In genomic region chr12:85092214-85092613, GRCm38 (mm10) we compare ENCODE assay signal across 7 mouse cellular contexts. TPM values are rescaled to one million over a fixed set of nuclear protein-coding genes. Genes with fewer than 3 reads are reported as not detected.
DNase-seq lines count a peak whose midpoint lies in the region; ATAC-seq lines count a peak whose summit lies in the region.

No protein-coding gene starts in this region.

- H3K4me3 ChIP-seq in embryonic facial prominence, embryonic 14.5 days (ENCODE audit: low read depth, low read length), result no peak overlapping the region
- H3K4me3 ChIP-seq in lung, embryonic 16.5 days (ENCODE audit: low read length), result no peak overlapping the region

- H3K36me3 ChIP-seq in embryonic facial prominence, embryonic 14.5 days (ENCODE audit: control insufficient read depth, insufficient read depth, low read length), result peaks cover 25% of the 10 kb centered on the region
- peaks cover 7% of the 10 kb centered on the region; the same call in 1 of the 2 replicates for H3K36me3 ChIP-seq in lung, embryonic 16.5 days (ENCODE audit: control insufficient read depth, insufficient read depth, low read length)

- 6% methylated on average over 3 of the region's 3 CpGs for WGBS in embryonic facial prominence, embryonic 14.5 days
- 4% methylated on average over 3 of the region's 3 CpGs for WGBS in lung, embryonic 16.5 days

- no peak overlapping the region for H3K27ac ChIP-seq in embryonic facial prominence, embryonic 14.5 days (replicated peaks; ENCODE audit: low read depth, low read length)
- no peak overlapping the region for H3K27ac ChIP-seq in lung, embryonic 16.5 days (ENCODE audit: low read length)

- peak; percentile 70 for DNase-seq in urinary bladder, postnatal 25 days (ENCODE audit: low spot score)
- DNase-seq in urinary bladder, postnatal 10 days (ENCODE audit: low spot score), result no peak
- DNase-seq in adrenal gland, postnatal 36 days, result peak; percentile 72 to 85
- peak; percentile 84 for DNase-seq in embryonic facial prominence, embryonic 14.5 days (ENCODE audit: low spot score)
- DNase-seq in kidney, postnatal 14 days, result peak; percentile 75
- peak; percentile 47 for DNase-seq in right cerebral cortex, postnatal 25 days

- no peak overlapping the region for H3K4me2 ChIP-seq in embryonic facial prominence, embryonic 14.5 days (ENCODE audit: low read depth, low read length)
- no peak overlapping the region for H3K4me2 ChIP-seq in lung, embryonic 16.5 days (ENCODE audit: low read depth, low read length)

- no peaks in the 10 kb centered on the region for H3K27me3 ChIP-seq in embryonic facial prominence, embryonic 14.5 days (replicated peaks; ENCODE audit: control insufficient read depth, insufficient read depth, low read length)
- H3K27me3 ChIP-seq in lung, embryonic 16.5 days (ENCODE audit: control insufficient read depth, insufficient read depth, low read depth, low read length), result no peaks in the 10 kb centered on the region

- H3K9ac ChIP-seq in embryonic facial prominence, embryonic 14.5 days (ENCODE audit: low read depth, low read length), result no peak overlapping the region
- no peak overlapping the region for H3K9ac ChIP-seq in lung, embryonic 16.5 days (ENCODE audit: low read length)

- peaks cover 15% of the 10 kb centered on the region for H3K4me1 ChIP-seq in embryonic facial prominence, embryonic 14.5 days (ENCODE audit: control insufficient read depth, insufficient read depth, low read length)
- H3K4me1 ChIP-seq in lung, embryonic 16.5 days (replicated peaks; ENCODE audit: control insufficient read depth, insufficient read depth, low read length), result no peaks in the 10 kb centered on the region

- ATAC-seq in embryonic facial prominence, embryonic 14.5 days (ENCODE audit: low read depth), result no peak
- 0 out of 2 replicates have a peak, but pooled peaks have one; percentile 35 for ATAC-seq in lung, embryonic 16.5 days (ENCODE audit: low read depth)

- H3K9me3 ChIP-seq in embryonic facial prominence, embryonic 14.5 days (ENCODE audit: control insufficient read depth, low read length), result no peaks in the 10 kb centered on the region
- H3K9me3 ChIP-seq in lung, embryonic 16.5 days (ENCODE audit: control insufficient read depth, low read length), result 0 out of 2 replicates have a peak, but pooled peaks cover 3% of the 10 kb centered on the region

RNA-seq across cellular contexts. Expression of gene Prox2, which starts 18.3 kb away (rescaled TPM):
- total RNA-seq in adrenal gland, postnatal 36 days (2021), result 1 to 10 TPM; 2.5 to 4.9 TPM
- 2.9 and 3.9 TPM in 2 replicates for polyA plus RNA-seq in embryonic facial prominence, embryonic 14.5 days (2014; fragmentation: Nextera tagmentation; extraction: Ambion mirVana)
- polyA plus RNA-seq in lung, embryonic 16.5 days (2015; fragmentation: Nextera tagmentation; extraction: Ambion mirVana), result 6.3 and 6.4 TPM in 2 replicates

RNA-seq across cellular contexts. Expression of gene Dlst, which starts 18.4 kb away (rescaled TPM):
- 100 to 1,000 TPM; 348 to 363 TPM for total RNA-seq in adrenal gland, postnatal 36 days (2021)
- polyA plus RNA-seq in embryonic facial prominence, embryonic 14.5 days (2014; fragmentation: Nextera tagmentation; extraction: Ambion mirVana), result 110 and 112 TPM in 2 replicates
- polyA plus RNA-seq in lung, embryonic 16.5 days (2015; fragmentation: Nextera tagmentation; extraction: Ambion mirVana), result 110 TPM in 2 replicates

RNA-seq across cellular contexts. Expression of gene Rps6kl1, which starts 58.9 kb away (rescaled TPM):
- total RNA-seq in adrenal gland, postnatal 36 days (2021), result under 1 TPM; 0.46 to 0.50 TPM
- 1.5 and 1.8 TPM in 2 replicates for polyA plus RNA-seq in embryonic facial prominence, embryonic 14.5 days (2014; fragmentation: Nextera tagmentation; extraction: Ambion mirVana)
- 0.94 and 1.6 TPM in 2 replicates for polyA plus RNA-seq in lung, embryonic 16.5 days (2015; fragmentation: Nextera tagmentation; extraction: Ambion mirVana)
